Mouse (Mus musculus): ENCODE measurements around the gene Ccdc47.

GRCm38 (mm10) chr11:106212771-106213170 is 3.4 kb downstream of the Ccdc47 start:
- TF ChIP-seq CTCF (IDR thresholded peaks at IDR 0.05; ENCODE audit: extremely low read depth, insufficient read depth, low read length): no peak
- TF ChIP-seq POLR2A (IDR thresholded peaks at IDR 0.05; ENCODE audit: extremely low read depth, insufficient read depth, low read length): no peak
